Mouse (Mus musculus): ENCODE measurements around the gene Tmem63a.

- TF ChIP-seq CTCF (IDR thresholded peaks at IDR 0.05; ENCODE audit: control insufficient read depth, insufficient read depth, insufficient read length) = no peak
- no peak for TF ChIP-seq MYOG (IDR thresholded peaks at IDR 0.05; ENCODE audit: control insufficient read depth, extremely low read depth, insufficient read length)
- no peak for TF ChIP-seq USF1 (IDR thresholded peaks at IDR 0.05; ENCODE audit: low read depth)
- TF ChIP-seq MYOD1 (IDR thresholded peaks at IDR 0.05; ENCODE audit: control insufficient read depth, insufficient read length, low read depth) = no peak
Observed at GRCm38 (mm10) chr1:180933659-180934058, 8.5 kb upstream of the Tmem63a start.

Data from C2C12 (cell line).